Mouse (Mus musculus) testis, adult 2 months (tissue): ENCODE measurements around the gene Asb8. TPM values are rescaled to one million over a fixed set of nuclear protein-coding genes. Genes with fewer than 3 reads are reported as not detected.

Source experiments
- H3K27ac ChIP-seq: fragments of 200-500 bp; 2 replicates; pipeline ENCODE4 v1.5.1; 2012; ENCODE audit warnings: low read depth, low read length; ENCODE audit not compliant: control insufficient read depth, insufficient read depth
- H3K27me3 ChIP-seq: fragments of 200-500 bp; 2 replicates; pipeline ENCODE4 v1.6.1; 2012; ENCODE audit warnings: mild to moderate bottlenecking, low read length, moderate library complexity; ENCODE audit not compliant: control insufficient read depth, insufficient read depth
- H3K36me3 ChIP-seq: fragments of 200-500 bp; 2 replicates; pipeline ENCODE4 v1.6.1; 2012; ENCODE audit warnings: mild to moderate bottlenecking, low read length; ENCODE audit not compliant: control insufficient read depth, insufficient read depth
- H3K4me1 ChIP-seq: fragments of 200-500 bp; 2 replicates; pipeline ENCODE4 v1.6.1; 2012; ENCODE audit warnings: low read length; ENCODE audit not compliant: control insufficient read depth, insufficient read depth
- H3K4me3 ChIP-seq: fragments of 200-500 bp; 2 replicates; pipeline ENCODE4 v1.5.1; 2012; ENCODE audit warnings: low read depth, mild to moderate bottlenecking, low read length, moderate library complexity, mixed read lengths; ENCODE audit not compliant: control insufficient read depth
- CTCF ChIP-seq: fragments of 200-500 bp; IDR thresholded peaks from 2 replicates; pipeline ENCODE4 v1.5.1; 2012; ENCODE audit warnings: low read depth, mild to moderate bottlenecking, inconsistent platforms, low read length, moderate library complexity; ENCODE audit not compliant: control insufficient read depth, insufficient read depth, insufficient replicate concordance
- POLR2A ChIP-seq: fragments of 200-500 bp; IDR thresholded peaks from 2 replicates; pipeline ENCODE4 v1.6.1; 2012; ENCODE audit warnings: low read depth, mild to moderate bottlenecking, inconsistent platforms, low read length, moderate library complexity; ENCODE audit not compliant: control insufficient read depth
- polyA plus RNA-seq: library from polyadenylated mRNA; depleted of rRNA; stranded (reverse); fragments of >200 nt; gene quantifications from 2 replicates; pipeline ENCODE4 v1.2.3, GENCODE M21; 2012

Asb8 gene
- polyA plus RNA-seq, 1 experiment, result 132 TPM

- Histone ChIP-seq H3K4me1 (no peaks in the 10 kb centered on the region), H3K36me3 (no peaks in the 10 kb centered on the region), H3K4me3 (no peak overlapping the region), H3K27me3 (no peaks in the 10 kb centered on the region), H3K27ac (no peak overlapping the region)
- no peak for TF ChIP-seq CTCF
Measured at GRCm38 (mm10) chr15:98154631-98155030, 10.8 kb downstream of the Asb8 start.

- no peak overlapping the region for H3K27ac ChIP-seq
- H3K27me3 ChIP-seq, result no peaks in the 10 kb centered on the region
- H3K36me3 ChIP-seq, result no peaks in the 10 kb centered on the region
- no peak overlapping the region for H3K4me3 ChIP-seq
- no peaks in the 10 kb centered on the region for H3K4me1 ChIP-seq
- TF ChIP-seq POLR2A (no peak), CTCF (no peak)
Measured at GRCm38 (mm10) chr15:98154146-98154545, 11.3 kb downstream of the Asb8 start.

- Histone ChIP-seq H3K4me1 (no peaks in the 10 kb centered on the region), H3K36me3 (no peaks in the 10 kb centered on the region), H3K27me3 (no peaks in the 10 kb centered on the region), H3K4me3 (no peak overlapping the region), H3K27ac (no peak overlapping the region)
- TF ChIP-seq POLR2A (no peak), CTCF (no peak)
Measured at GRCm38 (mm10) chr15:98153625-98154024, 11.8 kb downstream of the Asb8 start.

GRCm38 (mm10) chr15:98152916-98153315 lies 12.5 kb downstream of the Asb8 start:
- Histone ChIP-seq H3K36me3 (no peaks in the 10 kb centered on the region), H3K4me1 (no peaks in the 10 kb centered on the region), H3K4me3 (no peak overlapping the region), H3K27me3 (no peaks in the 10 kb centered on the region), H3K27ac (no peak overlapping the region)
- no peak for TF ChIP-seq CTCF

- Histone ChIP-seq H3K27ac (no peak overlapping the region), H3K36me3 (no peaks in the 10 kb centered on the region), H3K4me3 (no peak overlapping the region), H3K4me1 (peaks cover 4% of the 10 kb centered on the region), H3K27me3 (no peaks in the 10 kb centered on the region)
- TF ChIP-seq CTCF, result no peak
- TF ChIP-seq POLR2A, result no peak
Measured at GRCm38 (mm10) chr15:98149166-98149602, 16.2 kb downstream of the Asb8 start.

GRCm38 (mm10) chr15:98148356-98148755 lies 17.1 kb downstream of the Asb8 start:
- H3K36me3 ChIP-seq, result no peaks in the 10 kb centered on the region
- peaks cover 4% of the 10 kb centered on the region for H3K4me1 ChIP-seq
- H3K27ac ChIP-seq, result no peak overlapping the region
- no peak for TF ChIP-seq CTCF
- no peak for TF ChIP-seq POLR2A
- H3K4me3 ChIP-seq, result no peak overlapping the region
- no peaks in the 10 kb centered on the region for H3K27me3 ChIP-seq

GRCm38 (mm10) chr15:98145559-98146181 lies 19.8 kb downstream of the Asb8 start:
- TF ChIP-seq CTCF (no peak), POLR2A (peak; percentile 91)
- H3K27me3 ChIP-seq, result no peaks in the 10 kb centered on the region
- peaks cover 4% of the 10 kb centered on the region for H3K4me1 ChIP-seq

More at GRCm38 (mm10) chr15:98145559-98146181, 19.8 kb downstream of the Asb8 start:
- H3K36me3 ChIP-seq, result no peaks in the 10 kb centered on the region
- H3K4me3 ChIP-seq, result peak overlapping the region; percentile 92
- H3K27ac ChIP-seq, result peak overlapping the region; percentile 98
